Mouse (Mus musculus): ENCODE results near the gene Ninl. TPM values are rescaled to one million over a fixed set of nuclear protein-coding genes. Genes with fewer than 3 reads are reported as not detected.
"Not testable (repeated sequence)": the region's sequence is repeated elsewhere in the genome, so short reads cannot be mapped to it uniquely, and the experiment has no call there.

The Ninl gene
- polyA plus RNA-seq, 1 experiment from 2014 or later = 20.7 TPM

- Histone ChIP-seq H3K36me3 (replicated peaks) (peaks cover 12% of the 10 kb centered on the region), H3K4me3 (peak overlapping the region; percentile 73), H3K27me3 (replicated peaks; ENCODE audit: low read depth, poor library complexity, severe bottlenecking) (no peaks in the 10 kb centered on the region), H3K4me1 (peaks cover 11% of the 10 kb centered on the region; the same call in 1 of the 2 replicates), H3K27ac (replicated peaks) (peak overlapping the region; percentile 96), H3K9me3 (no peaks in the 10 kb centered on the region)
- under 1% methylated on average over 35 of the region's 35 CpGs for WGBS
- DNase-seq (ENCODE audit: low spot score) = peak; percentile 94
These were observed 129.6 kb downstream of the Ninl start for GRCm38 (mm10) chr2:150909429-150910039.

DNA sequence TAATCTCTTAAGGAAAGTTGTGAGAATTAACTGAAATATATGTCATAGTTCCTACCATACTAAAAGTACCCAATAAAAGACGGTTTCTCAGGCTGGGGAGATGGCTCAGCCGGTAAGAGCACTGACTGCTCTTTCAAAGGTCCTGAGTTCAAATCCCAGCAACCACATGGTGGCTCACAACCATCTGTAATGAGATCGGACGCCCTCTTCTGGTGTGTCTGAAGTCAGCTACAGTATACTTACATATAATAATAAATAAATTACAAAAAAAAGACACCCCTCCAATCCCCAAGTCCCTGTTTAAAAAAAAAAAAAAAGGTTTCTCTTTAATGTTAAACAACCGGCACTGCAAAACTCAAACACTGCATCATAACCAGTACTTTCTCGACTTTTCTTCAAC, 130.3 kb downstream of the Ninl start:
- DNase-seq (ENCODE audit: low spot score); H3K27me3 ChIP-seq (replicated peaks; ENCODE audit: low read depth, poor library complexity, severe bottlenecking); H3K36me3 ChIP-seq (replicated peaks); H3K9me3 ChIP-seq: not testable (repeated sequence)
- WGBS = 53% methylated on average over 6 of the region's 6 CpGs
- H3K4me1 ChIP-seq = peaks cover 15% of the 10 kb centered on the region
- peak overlapping the region; percentile 96 for H3K27ac ChIP-seq (replicated peaks)
- H3K4me3 ChIP-seq = peak overlapping the region; percentile 73

DNA sequence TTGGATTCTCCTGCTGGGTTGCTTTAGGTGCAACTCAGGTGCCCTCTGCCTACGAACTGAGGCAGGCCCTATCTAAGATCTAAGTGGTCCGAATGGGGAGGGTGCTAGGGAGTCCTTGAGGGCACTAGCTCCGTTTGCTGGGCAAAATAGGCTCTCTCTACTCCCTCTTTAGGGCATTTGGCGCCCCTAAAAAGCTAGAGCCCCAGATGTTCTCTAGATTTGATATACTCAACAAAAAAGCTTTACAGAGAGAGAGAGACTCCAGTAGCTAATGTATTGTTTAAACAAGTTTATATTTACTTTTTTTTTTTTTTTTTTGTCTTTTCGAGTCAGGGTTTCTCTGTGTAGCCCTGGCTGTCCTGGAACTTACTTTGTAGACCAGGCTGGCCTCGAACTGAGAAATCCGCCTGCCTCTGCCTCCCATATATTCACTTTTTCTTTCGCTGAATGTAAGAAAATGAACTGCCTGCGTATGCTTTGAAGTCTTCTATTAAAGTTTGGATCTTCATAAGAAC, 134.2 kb downstream of the Ninl start, which contains the start of gene Gins1:
Gins1 (plus strand) TSS at position 465 of the 515 bp plus-strand sequence.
- Histone ChIP-seq H3K4me3 (peak within 1 kb of the TSS; percentile 85), H3K27ac (replicated peaks) (peak within 1 kb of the TSS; percentile 90), H3K27me3 (replicated peaks; ENCODE audit: low read depth, poor library complexity, severe bottlenecking) (no peaks in the 10 kb centered on the region), H3K36me3 (replicated peaks) (peaks cover 6% of the 10 kb centered on the region), H3K9me3 (no peaks in the 10 kb centered on the region), H3K4me1 (peaks cover 24% of the 10 kb centered on the region)
- 40% methylated on average over 9 of the region's 9 CpGs for WGBS
- DNase-seq (ENCODE audit: low spot score) = no peak

DNA sequence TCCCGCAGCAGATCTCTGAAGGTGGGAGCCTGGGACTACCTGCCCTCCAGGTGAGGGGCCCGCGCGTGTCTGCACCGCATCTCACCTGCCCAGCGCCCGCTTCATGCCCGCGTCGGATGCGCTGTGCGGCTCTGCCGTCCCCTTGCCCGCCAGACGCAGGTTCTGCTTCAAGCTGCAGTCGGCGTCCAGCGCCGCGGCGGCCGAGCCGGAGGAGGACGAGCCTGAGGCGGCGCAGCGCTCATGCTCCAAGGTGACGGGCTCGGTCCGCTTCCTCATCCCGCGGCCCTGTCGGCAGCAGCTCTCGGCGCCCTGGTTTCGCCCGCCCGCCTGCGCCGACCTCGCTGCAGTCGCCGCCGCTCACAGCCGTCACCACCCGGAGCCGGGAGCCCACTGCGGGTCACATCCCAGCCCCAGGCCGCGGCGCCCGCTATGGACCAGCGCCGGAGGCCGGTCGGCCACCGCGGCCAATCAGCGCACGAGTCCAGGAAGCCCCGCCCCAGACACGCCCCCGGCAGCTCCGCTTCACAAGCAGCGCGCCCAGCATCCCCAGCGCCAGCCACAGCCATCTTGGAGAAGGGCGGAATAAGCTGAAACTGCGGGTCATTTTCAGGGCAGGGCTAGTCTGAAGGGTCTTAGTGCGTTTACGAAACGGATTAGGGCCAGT, 134.8 kb downstream of the Ninl start, which contains the start of gene Abhd12:
Abhd12 (minus strand) TSS at position 470 of the 664 bp plus-strand sequence.
- H3K27ac ChIP-seq (replicated peaks) = peak within 1 kb of the TSS; percentile 90
- H3K9me3 ChIP-seq = no peaks in the 10 kb centered on the region
- DNase-seq (ENCODE audit: low spot score) = peak; percentile 99
- H3K4me3 ChIP-seq = peak within 1 kb of the TSS; percentile 85
- under 1% methylated on average over 72 of the region's 72 CpGs for WGBS
- H3K36me3 ChIP-seq (replicated peaks) = peaks cover 7% of the 10 kb centered on the region
- no peaks in the 10 kb centered on the region for H3K27me3 ChIP-seq (replicated peaks; ENCODE audit: low read depth, poor library complexity, severe bottlenecking)
- peaks cover 24% of the 10 kb centered on the region for H3K4me1 ChIP-seq

DNA sequence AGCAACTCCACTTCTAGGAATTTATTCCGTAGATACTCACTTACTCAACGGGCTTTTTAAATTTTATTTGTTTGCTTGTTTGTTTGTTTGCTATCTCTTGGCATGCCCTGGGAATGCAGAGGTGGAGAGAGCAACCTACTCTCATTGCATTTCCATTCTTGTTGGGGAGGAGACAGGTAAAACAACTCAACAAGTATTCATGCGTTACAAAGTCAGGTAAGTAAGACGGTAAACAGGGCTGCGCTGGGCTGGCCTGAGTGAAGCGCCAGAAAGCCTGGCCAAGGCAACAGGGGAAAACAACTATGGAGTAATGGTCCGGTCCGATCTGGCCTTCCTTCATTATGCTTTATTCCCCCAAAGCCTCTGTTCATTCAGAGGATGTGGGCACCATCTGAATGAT, 136.8 kb downstream of the Ninl start:
- Histone ChIP-seq H3K9me3 (no peaks in the 10 kb centered on the region), H3K27ac (replicated peaks) (no peak overlapping the region), H3K36me3 (replicated peaks) (peaks cover 11% of the 10 kb centered on the region), H3K4me3 (no peak overlapping the region), H3K4me1 (peaks cover 24% of the 10 kb centered on the region), H3K27me3 (replicated peaks; ENCODE audit: low read depth, poor library complexity, severe bottlenecking) (no peaks in the 10 kb centered on the region)
- WGBS = 85% methylated on average over 8 of the region's 8 CpGs
- DNase-seq (ENCODE audit: low spot score) = no peak

DNA sequence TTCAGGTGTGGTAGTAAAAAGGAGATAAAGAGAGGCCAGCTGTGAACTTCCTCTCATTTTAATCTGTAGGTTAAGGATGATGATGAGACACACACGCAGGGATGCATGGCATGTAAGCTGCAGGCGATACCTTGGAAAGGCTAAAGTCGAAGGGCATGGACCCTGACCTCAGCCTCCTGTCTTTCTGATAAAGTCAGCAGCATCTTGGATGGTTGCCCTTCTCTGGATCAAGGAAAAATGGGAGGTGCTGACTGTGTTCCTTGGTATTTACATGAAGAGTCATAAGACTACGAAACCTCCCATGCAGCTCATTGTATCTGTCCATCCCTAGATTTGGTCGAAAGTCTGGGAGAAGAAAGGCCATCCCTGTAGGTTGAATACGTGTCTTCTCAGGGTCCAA, 138.8 kb downstream of the Ninl start:
- Histone ChIP-seq H3K4me3 (no peak overlapping the region), H3K27me3 (replicated peaks; ENCODE audit: low read depth, poor library complexity, severe bottlenecking) (no peaks in the 10 kb centered on the region), H3K27ac (replicated peaks) (no peak overlapping the region), H3K9me3 (no peaks in the 10 kb centered on the region), H3K36me3 (replicated peaks) (peaks cover 11% of the 10 kb centered on the region), H3K4me1 (peaks cover 24% of the 10 kb centered on the region)
- no peak for DNase-seq (ENCODE audit: low spot score)
- 87% methylated on average over 6 of the region's 6 CpGs for whole genome bisulfite sequencing

DNA sequence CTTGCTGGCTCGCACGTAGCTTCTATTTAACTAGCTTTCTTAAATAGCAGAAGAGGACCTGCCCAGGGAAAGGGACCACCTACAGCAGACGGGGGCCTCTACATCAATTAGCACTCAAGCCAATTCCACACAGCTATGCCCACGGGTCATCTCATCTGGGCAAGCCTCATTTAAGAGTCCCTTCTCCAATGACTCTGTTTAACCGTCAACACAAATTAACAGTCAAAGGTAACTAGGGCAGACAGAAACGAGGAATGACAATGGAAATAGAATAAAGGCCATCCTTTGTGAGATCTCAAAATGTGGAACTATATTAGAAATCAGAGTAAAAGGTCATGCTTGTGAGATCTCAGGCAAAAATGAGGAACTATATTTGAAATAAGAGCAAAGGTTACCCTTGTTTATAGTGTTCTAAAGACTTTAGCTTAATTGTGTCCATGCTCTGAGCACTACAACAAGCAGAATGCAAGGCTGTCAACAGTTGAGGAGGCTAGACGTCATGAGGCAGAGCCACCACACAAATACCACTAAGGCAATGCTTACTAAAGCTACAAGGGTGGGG, 143.4 kb downstream of the Ninl start:
- no peaks in the 10 kb centered on the region for H3K9me3 ChIP-seq
- peaks cover 13% of the 10 kb centered on the region for H3K36me3 ChIP-seq (replicated peaks)
- no peak overlapping the region for H3K27ac ChIP-seq (replicated peaks)
- no peak for DNase-seq (ENCODE audit: low spot score)
- WGBS = 77% methylated on average over 7 of the region's 7 CpGs
- H3K4me3 ChIP-seq = no peak overlapping the region
- no peaks in the 10 kb centered on the region for H3K27me3 ChIP-seq (replicated peaks; ENCODE audit: low read depth, poor library complexity, severe bottlenecking)
- no peaks in the 10 kb centered on the region for H3K4me1 ChIP-seq

- Histone ChIP-seq H3K4me3 (no peak overlapping the region), H3K9me3 (no peaks in the 10 kb centered on the region), H3K27me3 (replicated peaks; ENCODE audit: low read depth, poor library complexity, severe bottlenecking) (no peaks in the 10 kb centered on the region), H3K4me1 (no peaks in the 10 kb centered on the region), H3K36me3 (replicated peaks) (peaks cover 7% of the 10 kb centered on the region; the same call in 1 of the 2 replicates), H3K27ac (replicated peaks) (no peak overlapping the region)
- 81% methylated on average over 2 of the region's 2 CpGs for WGBS
- no peak for DNase-seq (ENCODE audit: low spot score)
These were observed 144.4 kb downstream of the Ninl start for GRCm38 (mm10) chr2:150894617-150895267.

GRCm38 (mm10) chr2:150887370-150887769, 151.8 kb downstream of the Ninl start:
- no peak for DNase-seq (ENCODE audit: low spot score)
- 82% methylated on average over 2 of the region's 2 CpGs for WGBS
- no peak overlapping the region for H3K4me3 ChIP-seq

GRCm38 (mm10) chr2:150886315-150886714, 152.9 kb downstream of the Ninl start:
- Histone ChIP-seq H3K27me3 (replicated peaks; ENCODE audit: low read depth, poor library complexity, severe bottlenecking) (no peaks in the 10 kb centered on the region), H3K4me1 (no peaks in the 10 kb centered on the region), H3K27ac (replicated peaks) (no peak overlapping the region), H3K36me3 (replicated peaks) (peaks cover 9% of the 10 kb centered on the region; the same call in 1 of the 2 replicates), H3K4me3 (no peak overlapping the region), H3K9me3 (no peaks in the 10 kb centered on the region)
- no peak for DNase-seq (ENCODE audit: low spot score)

More at GRCm38 (mm10) chr2:150887370-150887769, 151.8 kb downstream of the Ninl start:
- Histone ChIP-seq H3K27ac (replicated peaks) (no peak overlapping the region), H3K36me3 (replicated peaks) (peaks cover 9% of the 10 kb centered on the region; the same call in 1 of the 2 replicates), H3K4me1 (no peaks in the 10 kb centered on the region), H3K27me3 (replicated peaks; ENCODE audit: low read depth, poor library complexity, severe bottlenecking) (no peaks in the 10 kb centered on the region), H3K9me3 (no peaks in the 10 kb centered on the region)

DNA sequence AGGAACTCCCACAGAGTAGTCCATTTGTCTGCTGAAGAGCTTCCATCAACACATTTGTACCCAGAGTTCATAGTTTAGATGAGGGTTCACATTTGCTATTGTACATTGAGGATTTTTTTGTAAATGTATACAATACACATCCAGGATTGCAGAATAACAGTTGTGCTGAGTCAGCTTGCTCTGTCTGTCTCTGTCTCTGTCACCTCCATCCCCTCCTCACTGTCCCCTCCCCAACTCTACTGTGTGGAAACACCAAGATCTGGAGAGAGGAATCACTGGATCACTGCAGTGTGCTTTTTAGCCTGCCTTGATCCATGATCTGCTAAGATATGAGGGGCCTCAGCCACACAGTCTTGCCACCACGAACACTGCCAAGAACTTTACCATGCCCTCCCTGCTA, 153.4 kb downstream of the Ninl start:
- no peak for DNase-seq (ENCODE audit: low spot score)
- no peaks in the 10 kb centered on the region for H3K4me1 ChIP-seq
- H3K27ac ChIP-seq (replicated peaks) = no peak overlapping the region
- no peak overlapping the region for H3K4me3 ChIP-seq
- peaks cover 9% of the 10 kb centered on the region; the same call in 1 of the 2 replicates for H3K36me3 ChIP-seq (replicated peaks)
- 84% methylated on average over 1 of the region's 1 CpGs for WGBS
- H3K27me3 ChIP-seq (replicated peaks; ENCODE audit: low read depth, poor library complexity, severe bottlenecking) = no peaks in the 10 kb centered on the region
- H3K9me3 ChIP-seq = no peaks in the 10 kb centered on the region

- DNase-seq (ENCODE audit: low spot score) = no peak
- WGBS = 86% methylated on average over 1 of the region's 1 CpGs
- H3K27ac ChIP-seq (replicated peaks) = no peak overlapping the region
These were observed 154.4 kb downstream of the Ninl start for GRCm38 (mm10) chr2:150884779-150885110.

More at GRCm38 (mm10) chr2:150884779-150885110, 154.4 kb downstream of the Ninl start:
- no peaks in the 10 kb centered on the region for H3K4me1 ChIP-seq
- no peaks in the 10 kb centered on the region for H3K9me3 ChIP-seq
- no peak overlapping the region for H3K4me3 ChIP-seq
- peaks cover 9% of the 10 kb centered on the region; the same call in 1 of the 2 replicates for H3K36me3 ChIP-seq (replicated peaks)
- no peaks in the 10 kb centered on the region for H3K27me3 ChIP-seq (replicated peaks; ENCODE audit: low read depth, poor library complexity, severe bottlenecking)
